Mouse (Mus musculus) kidney, embryonic 14.5 days (tissue): ENCODE data around the gene Ap2a2. TPM values are rescaled to one million over a fixed set of nuclear protein-coding genes. Genes with fewer than 3 reads are reported as not detected.

Experiments
- ATAC-seq: fragments of 200-750 bp; cut with Nextera tagmentation; 2 replicates; pipeline ENCODE4 v1.8.0; 2017; ENCODE audit warnings: moderate number of reproducible peaks, mild to moderate bottlenecking, moderate TSS enrichment, moderate library complexity; ENCODE audit not compliant: low FRiP score, low TSS enrichment
- H3K27ac ChIP-seq: fragments of 300-500 bp; sonication (generic); 2 replicates; pipeline ENCODE4 v1.5.1; 2014; ENCODE audit warnings: low read depth, mild to moderate bottlenecking, low read length, moderate library complexity, mixed read lengths
- H3K27me3 ChIP-seq: fragments of 300-500 bp; sonication (generic); 2 replicates; pipeline ENCODE4 v1.6.1; 2014; ENCODE audit warnings: mild to moderate bottlenecking, low read length; ENCODE audit not compliant: control insufficient read depth, insufficient read depth
- H3K36me3 ChIP-seq: fragments of 300-500 bp; sonication (generic); 2 replicates; pipeline ENCODE4 v1.6.1; 2014; ENCODE audit warnings: low read length, mixed read lengths; ENCODE audit not compliant: control insufficient read depth, insufficient read depth
- H3K4me1 ChIP-seq: fragments of 300-500 bp; sonication (generic); 2 replicates; pipeline ENCODE4 v1.6.1; 2014; ENCODE audit warnings: low read length, mixed read lengths; ENCODE audit not compliant: control insufficient read depth, insufficient read depth
- H3K4me2 ChIP-seq: fragments of 300-500 bp; sonication (generic); replicated peaks from 2 replicates; pipeline ENCODE4 v1.6.1; 2014; ENCODE audit warnings: low read depth, mild to moderate bottlenecking, low read length
- H3K4me3 ChIP-seq: fragments of 300-500 bp; sonication (generic); 2 replicates; pipeline ENCODE4 v1.5.1; 2014; ENCODE audit warnings: mild to moderate bottlenecking, low read length
- H3K9ac ChIP-seq: fragments of 300-500 bp; sonication (generic); 2 replicates; pipeline ENCODE4 v1.6.1; 2014; ENCODE audit warnings: low read depth, mild to moderate bottlenecking, low read length, moderate library complexity
- H3K9me3 ChIP-seq: fragments of 300-500 bp; sonication (generic); 2 replicates; pipeline ENCODE4 v1.6.1; 2016; ENCODE audit warnings: low read length; ENCODE audit not compliant: control insufficient read depth
- WGBS: fragments of 180-500 bp; shearing (Covaris S2); extraction: QIAGEN DNeasy Blood & Tissue Kit; methylation state at CpG from one replicate; pipeline ENCODE4 v1.1.7; 2014; 5-methylcytosine and 5-hydroxymethylcytosine counted together
- polyA plus RNA-seq: library from polyadenylated mRNA; unstranded; fragments of >200 nt; fragmentation: Nextera tagmentation; extraction: Ambion mirVana; gene quantifications from 2 replicates; pipeline ENCODE4 v1.2.1, GENCODE M21; 2014

The Ap2a2 gene
- polyA plus RNA-seq, 1 experiment from 2014 or later = 76.3 TPM

- Histone ChIP-seq H3K4me2 (no peak overlapping the region), H3K9me3 (no peaks in the 10 kb centered on the region), H3K36me3 (peaks cover 51% of the 10 kb centered on the region), H3K27ac (no peak overlapping the region), H3K27me3 (no peaks in the 10 kb centered on the region), H3K9ac (no peak overlapping the region), H3K4me1 (no peaks in the 10 kb centered on the region), H3K4me3 (no peak overlapping the region)
- WGBS = 86% methylated on average over 6 of the region's 6 CpGs
- no peak for ATAC-seq
Measured at GRCm38 (mm10) chr7:141597563-141597962, 35.6 kb downstream of the Ap2a2 start.

- peaks cover 7% of the 10 kb centered on the region; the same call in 1 of the 2 replicates for H3K4me1 ChIP-seq
- H3K27me3 ChIP-seq = no peaks in the 10 kb centered on the region
- no peak overlapping the region for H3K4me2 ChIP-seq
- H3K9ac ChIP-seq = no peak overlapping the region
- no peak for ATAC-seq
- WGBS = 91% methylated on average over 4 of the region's 4 CpGs
- H3K9me3 ChIP-seq = no peaks in the 10 kb centered on the region
- no peak overlapping the region for H3K27ac ChIP-seq
- peaks cover 68% of the 10 kb centered on the region for H3K36me3 ChIP-seq
- no peak overlapping the region for H3K4me3 ChIP-seq
Measured at GRCm38 (mm10) chr7:141607717-141608116, 45.7 kb downstream of the Ap2a2 start.

- ATAC-seq = no peak
- WGBS = 83% methylated on average over 11 of the region's 11 CpGs
Measured at GRCm38 (mm10) chr7:141609719-141610514, 47.9 kb downstream of the Ap2a2 start.

GRCm38 (mm10) chr7:141611711-141612370, 49.9 kb downstream of the Ap2a2 start:
- H3K9ac ChIP-seq = no peak overlapping the region
- H3K36me3 ChIP-seq = peaks cover 77% of the 10 kb centered on the region
- no peaks in the 10 kb centered on the region for H3K9me3 ChIP-seq
- no peak overlapping the region for H3K4me2 ChIP-seq
- ATAC-seq = no peak
- 67% methylated on average over 8 of the region's 8 CpGs for WGBS
- no peak overlapping the region for H3K4me3 ChIP-seq
- H3K27ac ChIP-seq = no peak overlapping the region
- H3K4me1 ChIP-seq = peaks cover 7% of the 10 kb centered on the region; the same call in 1 of the 2 replicates
- H3K27me3 ChIP-seq = no peaks in the 10 kb centered on the region

More at GRCm38 (mm10) chr7:141609719-141610514, 47.9 kb downstream of the Ap2a2 start:
- no peak overlapping the region for H3K4me2 ChIP-seq
- H3K27ac ChIP-seq = no peak overlapping the region
- H3K9ac ChIP-seq = no peak overlapping the region
- no peaks in the 10 kb centered on the region for H3K27me3 ChIP-seq
- peaks cover 7% of the 10 kb centered on the region; the same call in 1 of the 2 replicates for H3K4me1 ChIP-seq
- no peak overlapping the region for H3K4me3 ChIP-seq
- no peaks in the 10 kb centered on the region for H3K9me3 ChIP-seq
- H3K36me3 ChIP-seq = peaks cover 73% of the 10 kb centered on the region

GRCm38 (mm10) chr7:141612371-141612760, 50.4 kb downstream of the Ap2a2 start:
- Histone ChIP-seq H3K9ac (no peak overlapping the region), H3K36me3 (peaks cover 77% of the 10 kb centered on the region), H3K4me2 (no peak overlapping the region), H3K9me3 (no peaks in the 10 kb centered on the region), H3K4me1 (peaks cover 7% of the 10 kb centered on the region; the same call in 1 of the 2 replicates), H3K4me3 (no peak overlapping the region), H3K27me3 (no peaks in the 10 kb centered on the region), H3K27ac (no peak overlapping the region)
- 76% methylated on average over 18 of the region's 18 CpGs for WGBS
- ATAC-seq = no peak

- H3K36me3 ChIP-seq = peaks cover 77% of the 10 kb centered on the region
- H3K27ac ChIP-seq = no peak overlapping the region
- no peak overlapping the region for H3K9ac ChIP-seq
- no peak overlapping the region for H3K4me2 ChIP-seq
- 59% methylated on average over 13 of the region's 13 CpGs for WGBS
- no peaks in the 10 kb centered on the region for H3K9me3 ChIP-seq
- H3K27me3 ChIP-seq = no peaks in the 10 kb centered on the region
- peaks cover 7% of the 10 kb centered on the region; the same call in 1 of the 2 replicates for H3K4me1 ChIP-seq
- no peak overlapping the region for H3K4me3 ChIP-seq
- ATAC-seq = no peak
Measured at GRCm38 (mm10) chr7:141612791-141613190, 50.8 kb downstream of the Ap2a2 start.

GRCm38 (mm10) chr7:141614329-141614832, 52.4 kb downstream of the Ap2a2 start:
- peaks cover 80% of the 10 kb centered on the region for H3K36me3 ChIP-seq
- WGBS = 76% methylated on average over 5 of the region's 5 CpGs

GRCm38 (mm10) chr7:141624214-141624613, 62.2 kb downstream of the Ap2a2 start:
- H3K27ac ChIP-seq = no peak overlapping the region
- no peak overlapping the region for H3K4me3 ChIP-seq
- WGBS = 87% methylated on average over 2 of the region's 2 CpGs
- no peaks in the 10 kb centered on the region for H3K4me1 ChIP-seq
- ATAC-seq = no peak
- no peaks in the 10 kb centered on the region for H3K27me3 ChIP-seq
- peaks cover 86% of the 10 kb centered on the region for H3K36me3 ChIP-seq
- H3K9me3 ChIP-seq = no peaks in the 10 kb centered on the region
- no peak overlapping the region for H3K4me2 ChIP-seq
- no peak overlapping the region for H3K9ac ChIP-seq

More at GRCm38 (mm10) chr7:141614329-141614832, 52.4 kb downstream of the Ap2a2 start:
- no peak overlapping the region for H3K9ac ChIP-seq
- H3K9me3 ChIP-seq = no peaks in the 10 kb centered on the region
- no peak overlapping the region for H3K27ac ChIP-seq
- H3K4me3 ChIP-seq = no peak overlapping the region
- no peaks in the 10 kb centered on the region for H3K27me3 ChIP-seq
- peaks cover 7% of the 10 kb centered on the region; the same call in 1 of the 2 replicates for H3K4me1 ChIP-seq
- peak; percentile 47; the same call in 1 of the 2 replicates for ATAC-seq
- H3K4me2 ChIP-seq = no peak overlapping the region
